Mouse (Mus musculus): Measurements from ENCODE around the gene 4933416C03Rik.

DNA sequence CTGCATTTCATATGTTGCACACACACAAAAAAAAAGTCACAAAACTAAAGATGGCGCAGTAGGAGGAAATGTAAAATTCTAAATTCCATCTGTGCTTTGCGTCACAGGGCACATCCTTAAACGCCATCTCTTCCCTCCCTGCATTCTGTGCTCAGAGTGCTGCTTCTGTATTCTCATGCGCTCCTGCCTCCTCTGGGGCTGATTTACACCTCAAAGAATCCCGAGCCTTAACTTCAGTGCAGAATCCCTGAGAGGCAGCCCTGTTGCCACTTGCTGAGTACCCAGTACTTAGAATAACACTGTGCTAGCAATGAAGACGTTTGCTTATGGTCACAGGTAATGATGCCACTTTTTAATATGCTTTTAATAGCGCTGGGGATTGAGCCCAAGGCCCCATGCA is 34.3 kb downstream of the 4933416C03Rik start:
- TF ChIP-seq CTCF (IDR thresholded peaks at IDR 0.05; ENCODE audit: borderline replicate concordance, control insufficient read depth, extremely low read depth, insufficient read depth, low read length, poor library complexity) (no peak), POLR2A (IDR thresholded peaks at IDR 0.05; ENCODE audit: control insufficient read depth, extremely low read depth, insufficient read depth, low read length, poor library complexity) (no peak)
